Mouse (Mus musculus) liver, adult (tissue): ENCODE measurements around the gene Map4k5.

Source experiments
- GATA4 ChIP-seq: IDR thresholded peaks from 2 replicates; pipeline ENCODE4 v1.6.1; 2014; ENCODE audit warnings: mild to moderate bottlenecking, low read length; ENCODE audit not compliant: insufficient replicate concordance

The Map4k5 gene

DNA sequence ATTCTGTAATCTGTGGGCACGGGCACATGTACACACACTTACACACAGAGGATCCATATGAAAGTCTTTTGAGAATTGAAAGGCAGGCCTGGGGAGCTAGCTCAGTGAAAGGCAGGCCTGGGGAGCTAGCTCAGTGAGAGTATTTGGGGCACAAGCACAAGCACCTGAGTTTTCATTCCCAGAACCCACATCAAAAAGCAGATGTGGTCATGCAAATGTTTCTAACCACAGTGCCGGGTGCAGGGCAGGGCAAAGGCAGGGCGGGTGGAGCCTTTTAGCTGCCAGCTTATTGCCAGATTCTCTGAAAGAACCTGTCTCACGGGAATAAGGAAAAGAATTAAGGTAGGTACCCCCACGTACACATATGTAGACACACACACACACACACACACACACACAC is 29.5 kb downstream of the Map4k5 start:
- TF ChIP-seq GATA4: no peak

DNA sequence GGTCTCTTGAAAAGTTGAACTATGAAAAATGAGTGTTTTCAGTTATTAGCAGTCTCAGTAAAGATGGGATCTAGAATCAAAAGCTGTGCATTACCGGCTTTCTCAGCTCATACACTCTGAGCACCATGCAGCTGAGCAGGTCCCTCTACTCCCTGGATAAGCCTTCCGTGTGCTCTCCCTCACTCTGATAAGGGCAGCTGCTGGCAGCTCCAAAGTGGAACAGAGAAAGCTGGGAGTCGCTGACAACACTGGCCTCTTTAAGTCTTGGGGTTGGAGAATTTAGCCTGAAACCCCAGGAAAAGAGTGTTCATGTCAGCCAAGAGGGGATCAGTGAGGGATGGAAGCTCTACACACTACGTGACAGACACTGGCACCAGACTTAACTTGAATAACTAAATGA is 34.2 kb downstream of the Map4k5 start:
- no peak for TF ChIP-seq GATA4

DNA sequence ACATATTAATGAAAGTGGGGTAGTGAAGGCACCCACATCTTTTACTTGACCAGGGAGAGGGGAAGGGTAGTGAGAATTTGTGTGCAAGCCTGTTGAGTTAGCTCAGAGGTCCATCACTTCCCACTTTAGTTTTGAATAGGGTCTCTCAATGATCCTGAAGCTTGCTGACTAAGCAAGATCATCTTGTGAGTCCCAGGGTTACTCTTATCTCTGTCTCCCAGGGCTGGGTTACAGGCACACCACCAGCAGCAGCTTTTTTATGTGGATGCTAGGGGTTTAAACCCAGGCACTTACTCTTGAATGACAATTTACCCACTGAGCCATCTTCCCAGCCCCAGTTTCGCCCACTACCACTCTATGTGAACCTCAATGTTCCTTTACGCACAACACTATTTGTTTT is 35.4 kb downstream of the Map4k5 start:
- no peak for TF ChIP-seq GATA4

DNA sequence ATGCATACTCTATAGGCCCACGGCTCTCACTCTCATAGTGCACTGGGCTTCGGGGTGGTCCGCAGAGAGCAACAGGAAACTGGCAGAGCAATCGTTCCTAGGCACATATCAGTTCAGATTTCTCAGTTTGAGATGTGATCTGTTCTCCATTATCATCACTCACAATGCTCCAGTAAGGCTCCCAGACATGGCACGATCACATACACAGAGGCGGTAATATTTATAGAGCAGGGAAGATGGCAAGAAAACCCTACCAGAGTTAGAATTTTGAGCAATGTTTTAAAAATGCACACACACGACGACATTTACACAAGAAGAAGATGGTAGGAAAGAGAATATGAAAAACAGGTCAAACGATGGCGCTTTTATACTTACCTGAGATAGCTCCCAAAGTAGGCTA is 36.6 kb downstream of the Map4k5 start:
- TF ChIP-seq GATA4: no peak

DNA sequence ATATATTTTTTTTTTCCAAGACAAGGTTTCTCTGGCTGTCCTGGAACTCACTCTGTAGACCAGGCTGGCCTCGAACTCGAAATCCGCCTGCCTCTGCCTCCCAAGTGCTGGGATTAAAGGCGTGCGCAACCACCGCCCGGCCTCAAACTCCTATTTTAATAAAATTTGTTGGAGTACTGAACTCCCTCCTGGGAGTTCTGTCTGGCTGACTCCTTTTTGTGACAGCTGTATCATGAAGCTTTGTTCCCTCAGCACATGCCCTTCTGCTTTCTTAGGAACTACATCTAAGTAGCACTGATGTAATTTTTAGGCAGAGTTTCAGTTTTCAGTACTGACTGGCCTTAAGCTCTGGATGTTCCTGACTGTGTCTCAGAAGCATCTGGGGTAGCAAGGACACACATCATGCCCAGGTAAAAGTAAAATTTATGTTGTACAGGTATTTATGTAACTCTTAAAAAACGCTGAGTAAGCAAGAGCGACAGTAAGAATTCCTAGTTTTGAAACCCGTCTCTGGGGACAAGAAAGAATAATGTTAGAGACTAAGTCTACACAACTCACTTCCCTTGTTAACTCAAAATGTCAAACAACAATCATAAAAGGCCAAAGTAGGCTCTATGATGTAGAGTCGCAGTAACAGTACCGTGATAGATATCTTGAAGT is 37.2 kb downstream of the Map4k5 start:
- TF ChIP-seq GATA4: no peak

DNA sequence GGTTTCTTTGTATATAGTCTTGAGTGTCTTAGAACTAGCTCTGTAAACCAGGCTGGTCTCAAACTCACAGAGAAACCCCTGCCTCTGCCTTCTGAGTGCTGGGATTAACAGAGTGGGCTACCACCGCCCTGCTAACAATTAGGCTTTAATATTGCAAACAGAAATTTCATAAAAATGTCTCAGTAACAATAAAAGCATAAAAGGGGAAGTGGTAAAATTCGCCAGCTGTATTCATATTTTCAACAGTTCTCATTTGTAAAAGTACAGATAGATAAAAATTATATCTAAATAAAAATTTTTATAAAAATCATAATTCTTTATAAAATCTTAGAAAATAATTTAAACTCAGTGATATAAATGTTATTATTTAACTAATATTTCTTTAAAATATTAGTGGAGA is 39.1 kb downstream of the Map4k5 start:
- TF ChIP-seq GATA4: no peak

DNA sequence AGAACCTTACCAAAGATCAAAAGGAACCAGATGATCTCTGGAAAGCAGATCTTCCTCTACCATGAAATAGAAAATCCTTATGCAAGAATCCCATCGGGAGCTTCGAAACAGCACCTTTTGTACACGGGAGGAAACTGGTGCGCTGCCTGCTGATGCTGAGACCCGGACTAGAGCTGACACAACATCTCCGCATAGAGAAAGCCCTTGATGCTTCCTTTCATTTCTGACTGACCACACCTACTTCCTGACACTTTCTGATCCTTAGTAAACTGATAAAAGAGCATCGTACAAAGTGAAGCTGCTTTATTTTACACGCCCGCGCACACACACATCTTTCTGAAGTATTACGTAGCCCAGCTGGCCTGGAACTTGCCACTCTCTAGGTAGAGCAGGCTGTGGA is 39.6 kb downstream of the Map4k5 start:
- TF ChIP-seq GATA4: no peak

DNA sequence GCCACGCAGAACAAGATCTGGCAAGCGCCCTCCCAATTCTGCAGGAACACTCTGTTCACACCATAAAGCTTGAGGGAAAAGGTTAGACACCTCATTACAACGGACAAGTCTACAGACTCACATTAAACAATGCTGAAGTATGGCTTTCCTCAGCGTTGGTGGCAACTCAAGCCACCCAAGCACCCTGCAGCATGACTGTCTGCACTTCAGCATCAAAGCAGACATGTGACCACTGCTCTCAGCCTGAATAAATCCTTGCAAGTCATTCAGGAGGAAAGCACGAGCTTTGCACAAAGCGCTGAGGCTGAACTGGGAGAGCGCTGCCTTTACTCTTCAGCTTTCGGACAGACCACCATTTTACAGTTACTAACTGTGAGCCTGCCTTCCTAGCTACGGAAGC is 40.7 kb downstream of the Map4k5 start:
- TF ChIP-seq GATA4: no peak

DNA sequence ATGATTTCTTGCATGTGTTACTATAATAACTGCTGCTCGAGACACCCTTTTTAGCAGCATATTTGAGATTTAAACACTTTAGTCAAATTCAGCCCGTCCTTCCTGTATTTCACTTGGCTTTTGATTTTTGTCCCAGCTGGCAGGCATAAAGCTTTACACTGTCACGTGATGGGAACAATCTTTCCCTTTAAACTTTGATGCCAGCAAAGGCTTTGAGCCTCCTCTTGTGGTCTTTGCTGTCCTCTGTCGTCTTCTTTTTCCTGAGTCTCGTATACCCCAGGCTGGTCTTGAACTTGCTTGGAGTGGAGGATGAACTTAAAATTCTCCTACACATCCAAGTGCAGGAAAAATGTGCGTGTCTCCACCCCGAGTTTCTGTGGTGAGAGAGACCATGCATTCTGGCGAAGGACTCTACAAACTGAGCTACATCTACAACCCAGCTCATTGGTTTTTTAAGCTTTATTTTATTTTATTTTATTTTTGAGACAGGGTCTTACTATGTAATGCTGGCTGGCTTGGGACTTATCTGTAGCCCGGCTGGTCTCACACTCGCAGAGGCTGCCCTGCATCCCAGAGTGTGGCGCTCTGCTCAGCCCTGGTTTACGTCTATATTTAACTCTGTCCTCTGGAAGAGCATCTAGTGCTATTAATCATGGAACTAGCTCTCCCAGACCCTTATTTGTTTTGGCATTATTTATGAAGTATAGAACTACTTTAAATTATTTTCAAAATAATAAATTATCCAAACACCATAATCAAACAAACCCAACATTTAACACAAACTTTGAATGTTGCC is 44.7 kb downstream of the Map4k5 start:
- no peak for TF ChIP-seq GATA4

DNA sequence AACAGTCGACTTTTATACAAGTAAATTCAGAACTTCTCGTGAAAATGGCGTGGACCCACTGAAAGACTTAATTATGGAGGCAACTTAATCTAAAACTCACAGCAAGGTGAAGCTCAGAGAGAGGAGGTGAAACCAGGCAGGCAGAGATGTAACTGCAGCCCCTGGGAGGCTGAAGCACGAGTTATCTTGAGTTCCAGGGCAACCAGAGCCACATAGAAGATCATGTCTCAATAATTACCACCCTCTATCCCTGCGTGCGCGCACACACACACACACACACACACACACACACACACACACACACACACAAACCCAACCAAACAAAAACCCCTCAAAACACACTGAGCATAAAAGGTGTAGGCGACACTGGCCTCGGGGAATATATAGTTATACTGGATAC is 46.5 kb downstream of the Map4k5 start:
- TF ChIP-seq GATA4: no peak

DNA sequence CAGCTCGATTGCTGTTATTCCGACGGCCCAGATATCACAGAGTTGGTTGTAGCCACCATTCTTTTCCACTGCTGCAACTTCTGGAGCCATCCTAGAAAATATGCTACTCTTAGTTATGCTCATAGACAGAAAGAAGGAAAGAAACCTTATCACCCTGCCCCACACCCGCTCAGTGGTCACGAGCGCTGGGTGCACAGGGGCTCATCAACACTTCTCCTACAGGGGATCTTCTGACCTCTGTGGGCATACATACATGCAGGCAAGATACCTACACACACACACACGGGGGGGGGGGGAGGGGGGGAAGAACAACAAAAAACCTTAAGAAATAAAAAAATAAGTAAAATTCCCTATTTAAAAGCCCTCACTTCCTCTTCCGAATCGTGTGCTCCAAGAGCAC is 47.3 kb downstream of the Map4k5 start:
- TF ChIP-seq GATA4: no peak

DNA sequence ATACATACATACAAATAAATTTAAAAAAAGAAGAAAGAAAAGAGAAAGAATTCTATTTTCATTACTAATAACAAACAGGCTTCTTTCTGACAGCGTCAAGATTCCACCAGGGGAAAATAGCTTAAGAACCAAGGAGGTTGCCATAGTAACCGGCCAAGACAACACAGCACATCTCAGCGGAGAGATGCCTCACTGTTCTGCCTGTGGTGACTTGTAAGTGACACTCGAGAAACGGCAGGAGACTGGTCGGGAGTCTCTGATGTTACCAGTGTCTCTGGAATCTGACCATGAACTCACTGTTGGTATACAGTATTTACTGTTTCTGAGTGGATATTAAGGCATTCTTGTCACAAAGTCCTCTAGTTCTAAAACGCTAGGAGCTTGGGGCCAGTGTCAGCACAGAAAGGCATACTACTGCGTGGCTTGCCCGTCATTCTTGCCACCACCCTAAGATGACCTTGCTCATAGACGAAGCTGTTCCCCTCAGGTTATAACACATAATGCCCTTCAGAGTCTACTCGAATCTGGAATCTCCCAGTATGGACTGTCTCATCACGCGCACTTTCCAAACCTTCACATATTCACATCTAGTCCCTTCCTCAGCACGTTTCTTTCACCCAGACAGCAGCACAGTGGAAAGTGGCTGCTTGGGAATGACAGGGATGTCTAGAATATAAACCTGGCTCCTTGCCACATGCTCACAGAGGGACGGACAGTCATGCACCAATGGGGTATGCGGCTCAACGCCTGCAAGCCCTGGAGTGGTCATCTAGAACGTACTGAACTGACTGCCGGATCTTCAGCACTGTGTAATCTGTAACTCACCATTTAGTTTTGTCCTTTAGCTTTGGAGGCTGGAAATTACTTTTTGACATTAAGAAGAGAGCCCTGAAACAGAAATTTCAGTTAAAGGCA is 49.2 kb downstream of the Map4k5 start:
- TF ChIP-seq GATA4: no peak

DNA sequence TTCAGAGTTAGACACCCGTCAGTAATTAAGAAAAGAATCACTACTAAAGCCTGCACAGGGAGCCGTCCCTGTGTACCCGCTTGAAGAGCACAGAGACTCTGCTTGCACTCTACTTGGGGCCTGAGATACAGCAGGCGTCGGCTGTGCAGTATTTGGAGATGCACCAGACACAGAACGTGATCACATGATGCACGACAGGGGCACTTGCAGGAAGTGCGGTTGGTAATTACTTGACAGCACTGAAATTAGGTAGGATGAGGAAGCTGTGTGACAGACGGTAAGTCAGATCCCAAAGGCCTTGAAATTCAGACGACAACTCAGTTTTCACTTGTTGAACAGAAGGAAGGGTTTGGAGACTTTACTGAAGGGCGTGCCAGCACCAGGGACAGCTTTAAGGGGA is 54.6 kb downstream of the Map4k5 start:
- no peak for TF ChIP-seq GATA4

DNA sequence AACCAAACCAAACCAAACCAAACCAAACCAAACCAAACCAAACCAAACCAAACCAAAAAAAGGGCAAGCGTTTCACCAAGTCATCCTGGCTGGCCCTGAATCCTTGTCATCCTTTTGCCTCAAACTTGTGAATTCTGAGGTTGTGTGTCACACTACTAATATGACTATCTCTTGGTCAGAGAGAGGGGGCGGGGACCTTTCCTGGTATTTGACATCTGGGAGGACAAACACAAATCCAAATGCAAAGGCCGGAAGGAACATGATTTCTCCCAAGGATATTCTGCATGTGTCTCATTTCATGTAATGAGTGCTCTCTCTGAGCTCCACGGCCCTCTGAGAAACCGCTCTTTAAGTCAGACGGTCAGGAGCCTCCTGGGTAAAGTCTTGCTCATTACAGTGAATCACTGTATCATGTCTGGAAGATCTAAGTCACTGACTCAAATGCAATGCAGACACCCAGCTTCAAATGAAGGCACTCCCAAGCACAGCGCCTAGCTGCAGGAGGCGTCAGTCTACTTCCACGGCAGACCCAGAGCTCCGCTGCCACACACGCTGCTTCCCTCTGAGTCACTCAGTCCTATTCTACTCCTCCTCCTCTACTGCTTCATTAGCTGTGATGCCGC is 58.9 kb downstream of the Map4k5 start:
- TF ChIP-seq GATA4: no peak

DNA sequence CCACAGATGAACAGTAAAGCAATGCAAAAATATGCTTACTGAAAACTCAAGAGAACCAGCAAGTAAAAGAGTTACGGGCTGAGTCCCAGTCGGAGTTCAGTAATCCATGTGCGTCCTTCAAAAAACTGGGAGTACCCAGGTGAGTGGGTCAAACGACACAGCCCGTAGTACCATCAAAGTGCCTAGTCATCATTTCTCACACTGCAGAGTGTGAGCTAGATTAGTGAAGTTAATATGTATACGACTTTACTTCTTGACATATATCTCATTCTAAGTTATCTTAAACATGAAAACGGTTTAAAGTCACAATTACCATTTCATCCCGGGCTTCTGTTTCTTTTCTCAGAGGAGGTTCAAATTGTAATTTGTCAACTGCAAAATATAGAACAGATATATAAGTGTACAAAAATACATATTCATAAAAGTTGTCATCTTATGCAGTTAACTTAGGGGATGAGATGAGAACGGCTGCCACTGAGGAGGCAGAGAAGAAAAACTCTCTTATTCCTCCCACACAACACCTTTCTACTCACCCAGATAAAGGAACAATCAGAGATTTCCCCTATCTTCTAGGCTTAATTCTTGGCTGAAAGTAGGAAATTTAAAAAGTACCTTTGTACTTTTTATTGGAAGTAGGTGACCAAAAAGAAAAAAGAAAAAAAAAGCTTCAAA is 61.6 kb downstream of the Map4k5 start:
- no peak for TF ChIP-seq GATA4

DNA sequence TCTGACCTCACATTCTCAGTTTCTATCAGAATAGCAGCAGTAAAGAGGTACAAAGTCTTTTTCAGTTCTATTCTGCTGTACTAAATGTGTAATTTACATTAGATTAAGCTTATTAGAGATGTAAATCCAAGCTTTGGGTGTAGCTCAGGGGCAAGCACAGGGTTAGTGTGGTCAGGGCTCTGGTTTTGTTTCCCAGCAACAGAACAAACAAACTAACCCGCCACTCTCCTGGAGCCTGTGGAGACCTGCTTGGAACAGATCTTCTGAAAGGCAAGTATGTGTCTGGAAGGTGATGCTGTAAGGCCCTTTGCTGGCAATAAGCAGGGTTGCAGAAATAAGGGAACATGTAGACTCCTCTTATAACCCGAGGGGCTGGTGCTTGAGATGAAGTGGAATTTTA is 64.8 kb downstream of the Map4k5 start:
- no peak for TF ChIP-seq GATA4
